Mouse (Mus musculus) brain, embryonic 14.5 days (tissue): Measurements from ENCODE around the gene Gm10842.

Source experiments
- CTCF ChIP-seq: fragments of 200-500 bp; IDR thresholded peaks from 2 replicates; pipeline ENCODE4 v1.5.1; 2012; ENCODE audit warnings: inconsistent platforms, mild to moderate bottlenecking, moderate library complexity, borderline replicate concordance; ENCODE audit not compliant: insufficient read depth, insufficient read length; ENCODE audit errors: extremely low read depth
- POLR2A ChIP-seq: fragments of 200-500 bp; IDR thresholded peaks from 2 replicates; pipeline ENCODE4 v1.6.1; 2012; ENCODE audit warnings: mild to moderate bottlenecking, inconsistent platforms, borderline replicate concordance; ENCODE audit not compliant: poor library complexity, insufficient read depth, insufficient read length, severe bottlenecking; ENCODE audit errors: extremely low read depth

GRCm38 (mm10) chr11:105181689-105182460, 35.2 kb downstream of the Gm10842 start:
- no peak for TF ChIP-seq CTCF
- 0 out of 2 replicates have a peak, but pooled peaks have one; percentile 16 for TF ChIP-seq POLR2A
